Mouse (Mus musculus) right cerebral cortex, adult 2 months (tissue): ENCODE results near the gene Foxk1.

Source experiments
- DNase-seq, 2 experiments: peaks; one replicate each; pipeline ENCODE4 v3.0.0; 2021 to 2022; ENCODE audit warnings: low spot score in 2 of 2

The Foxk1 gene

DNA sequence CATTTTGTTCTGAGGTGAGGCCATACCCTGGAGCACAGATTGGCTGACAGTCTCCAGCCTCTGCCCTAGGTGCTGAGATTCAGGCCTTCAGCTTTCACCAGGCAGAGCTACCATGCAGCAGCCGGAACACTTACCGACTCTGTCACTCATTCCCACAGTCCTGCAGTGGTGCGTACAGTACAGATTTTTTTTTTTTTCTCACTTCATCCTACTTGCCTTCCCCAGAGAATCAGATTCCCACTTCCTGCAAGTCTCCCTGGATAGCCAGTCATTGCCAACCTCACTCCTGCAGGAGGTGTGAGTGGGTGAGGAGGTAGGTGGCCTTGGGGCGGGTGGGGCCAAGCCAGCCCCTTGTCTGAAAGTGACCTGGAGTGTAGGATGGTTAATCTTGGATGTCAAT lies 19.0 kb downstream of the Foxk1 start:
- DNase-seq, result no peak

DNA sequence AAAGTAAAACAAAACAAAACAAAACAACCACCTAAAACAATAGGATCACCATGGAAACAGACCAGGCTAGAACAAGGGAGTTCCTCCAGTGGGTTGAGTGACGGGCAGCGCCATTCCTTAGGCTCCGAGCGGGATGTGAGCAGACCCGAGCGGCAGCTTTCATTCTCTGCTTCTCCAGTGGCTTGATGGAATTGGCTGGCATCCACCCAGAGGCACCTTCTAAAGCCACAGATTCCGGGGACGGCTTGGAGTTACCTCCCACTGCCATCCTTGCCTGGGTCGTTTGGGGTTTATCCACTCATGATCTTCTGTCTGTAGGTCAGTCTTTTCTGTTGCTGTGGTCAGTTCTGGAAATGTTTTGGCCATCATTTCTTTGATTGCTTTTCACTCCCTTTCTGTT lies 19.6 kb downstream of the Foxk1 start:
- DNase-seq, result no peak

DNA sequence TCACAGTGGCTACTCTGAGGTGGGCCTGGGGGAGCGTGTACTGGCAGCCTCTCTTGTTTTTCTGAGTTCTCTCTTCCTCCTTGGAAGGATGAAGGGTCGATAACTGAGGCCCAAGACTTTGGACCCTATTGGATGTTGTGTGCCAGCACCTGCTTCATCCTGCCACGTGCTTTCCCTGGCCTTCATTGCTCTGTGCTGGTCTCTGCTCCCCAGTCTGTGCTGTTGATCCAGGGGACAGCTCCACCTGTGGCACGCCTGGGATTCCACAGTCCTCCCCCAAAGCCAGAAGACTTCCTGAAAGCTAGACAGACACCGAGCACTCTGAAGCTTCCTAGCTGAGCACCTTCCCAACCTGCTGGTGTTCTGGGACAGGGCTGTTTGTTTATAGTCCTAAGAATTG lies 20.6 kb downstream of the Foxk1 start:
- no peak for DNase-seq

DNA sequence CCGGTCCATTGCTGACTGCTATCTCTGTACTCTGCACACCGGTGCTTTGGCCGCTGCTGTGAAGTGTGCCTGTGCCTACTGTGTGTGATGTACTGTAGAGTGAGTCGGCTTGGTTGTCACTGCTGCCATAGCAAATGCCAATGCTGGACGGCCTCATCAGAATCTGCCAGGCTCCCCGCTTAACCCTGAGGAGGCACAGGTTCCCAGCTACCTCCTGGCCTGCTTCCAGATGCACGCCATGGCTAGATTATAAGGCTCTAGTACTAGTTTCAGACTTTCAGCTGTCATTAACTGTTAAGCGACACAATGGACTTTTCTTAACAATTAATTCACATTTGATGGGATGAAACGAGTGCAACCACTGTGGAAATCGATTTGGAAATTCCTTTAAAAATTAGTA lies 21.8 kb downstream of the Foxk1 start:
- no peak for DNase-seq

DNA sequence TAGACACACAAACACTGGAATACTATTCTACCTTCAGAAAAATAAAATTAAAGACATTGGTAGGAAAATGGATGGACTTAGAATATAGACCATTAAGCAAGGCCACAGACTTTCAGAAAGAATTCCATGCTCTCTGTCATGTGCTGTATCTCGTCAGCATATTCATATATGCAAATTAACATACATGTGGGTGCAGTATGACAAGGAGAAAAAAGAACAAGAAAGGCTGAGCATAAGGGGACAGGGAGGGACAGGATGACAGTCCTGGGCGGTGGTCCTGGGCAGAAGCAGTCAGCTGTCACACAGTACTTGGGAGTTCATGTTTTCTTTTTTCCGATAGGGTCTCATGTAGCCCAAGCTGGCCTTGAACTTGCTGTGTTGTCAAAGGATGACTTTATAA lies 22.4 kb downstream of the Foxk1 start:
- DNase-seq, result no peak

DNA sequence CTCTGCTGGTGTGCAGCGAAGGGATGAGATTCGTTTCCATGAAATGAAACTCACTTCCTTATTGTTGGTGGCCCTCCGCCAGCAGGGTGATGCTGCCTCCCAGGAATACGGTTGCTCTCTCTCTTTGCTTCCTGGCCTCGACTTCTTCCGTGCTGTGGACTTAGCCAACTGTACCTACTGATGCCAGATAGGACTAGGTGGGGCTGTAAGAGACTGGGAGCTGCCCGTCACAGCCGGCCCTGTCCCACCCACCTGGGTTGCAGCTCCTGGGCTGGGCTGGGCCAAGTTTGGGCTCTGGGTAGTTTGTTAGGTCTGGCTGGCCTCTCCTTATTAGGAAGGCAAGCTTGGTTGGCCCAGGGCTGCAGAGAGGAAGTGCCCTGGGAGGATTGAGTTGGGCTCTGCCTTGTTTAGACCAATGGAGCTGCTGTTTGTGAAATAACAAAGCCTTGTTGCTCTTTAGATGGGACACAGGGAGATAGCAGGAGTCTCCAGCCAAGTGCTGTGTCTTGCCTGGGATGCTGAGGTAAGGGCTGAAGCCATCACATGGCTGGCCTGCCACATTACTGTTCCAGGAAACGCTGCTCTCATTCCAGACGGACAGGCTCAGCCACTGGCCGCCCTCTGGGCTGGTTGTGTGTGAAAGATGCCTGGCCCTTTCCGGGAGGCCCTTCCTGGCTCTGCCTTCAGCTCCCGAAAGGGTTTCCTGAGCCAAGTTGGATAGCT lies 23.5 kb downstream of the Foxk1 start:
- DNase-seq, result no peak

DNA sequence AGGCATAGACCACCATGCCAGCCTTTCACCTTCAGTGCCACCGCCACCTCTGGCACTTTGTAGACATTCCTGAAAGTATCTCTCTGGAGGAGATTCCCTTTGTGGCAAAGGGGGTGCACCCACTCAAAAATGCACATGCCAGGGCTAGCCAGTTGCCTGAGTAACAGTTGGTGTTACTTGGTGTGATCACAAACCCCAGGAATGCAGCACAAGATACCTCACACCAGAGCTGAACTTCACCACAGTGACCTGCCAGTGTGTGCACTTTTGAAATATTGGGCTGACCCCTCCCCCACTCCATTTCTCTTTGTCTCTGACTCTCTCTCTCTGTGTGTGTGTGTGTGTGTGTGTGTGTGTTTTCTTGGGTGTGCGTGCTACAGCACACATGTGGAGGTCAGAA lies 25.2 kb downstream of the Foxk1 start:
- DNase-seq, result no peak

DNA sequence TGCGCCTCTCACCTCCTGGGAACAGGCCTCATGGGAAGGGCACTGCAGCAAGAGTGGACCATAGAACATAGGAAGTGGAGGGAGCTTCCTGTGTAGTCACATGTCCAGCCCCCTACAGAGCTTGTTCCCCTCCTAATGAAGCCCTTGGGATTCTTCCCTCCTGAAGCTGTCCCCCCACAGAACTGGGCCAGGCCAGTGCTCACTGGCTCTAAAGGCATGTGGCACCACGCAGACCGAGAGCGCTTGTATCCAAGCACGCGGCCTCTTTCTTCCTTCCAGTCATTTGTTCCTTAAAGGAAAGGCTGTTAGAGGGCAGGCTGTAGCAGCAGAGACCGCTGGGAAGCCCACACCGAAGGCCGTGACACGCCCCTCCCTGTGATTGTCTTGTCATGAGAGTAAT lies 26.6 kb downstream of the Foxk1 start:
- DNase-seq, result no peak

DNA sequence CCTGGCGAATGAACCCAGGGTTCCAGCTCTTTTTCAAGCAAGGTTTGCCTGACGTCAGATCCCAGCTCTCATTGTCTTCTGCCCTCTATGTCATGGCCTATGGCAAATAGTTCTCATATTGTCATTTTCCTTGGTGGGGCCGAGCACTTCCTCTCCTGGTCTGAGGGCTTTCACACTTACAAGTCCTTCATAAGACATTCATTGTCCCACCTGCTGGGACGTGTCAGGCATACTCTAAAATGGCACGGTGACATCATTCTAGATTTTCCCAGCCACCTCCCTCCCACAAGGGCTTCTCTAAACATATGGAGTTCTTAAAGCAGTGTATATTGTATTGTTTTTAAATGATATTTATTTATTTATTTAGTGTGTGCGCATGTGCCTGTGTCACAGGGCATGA lies 27.4 kb downstream of the Foxk1 start:
- no peak for DNase-seq

DNA sequence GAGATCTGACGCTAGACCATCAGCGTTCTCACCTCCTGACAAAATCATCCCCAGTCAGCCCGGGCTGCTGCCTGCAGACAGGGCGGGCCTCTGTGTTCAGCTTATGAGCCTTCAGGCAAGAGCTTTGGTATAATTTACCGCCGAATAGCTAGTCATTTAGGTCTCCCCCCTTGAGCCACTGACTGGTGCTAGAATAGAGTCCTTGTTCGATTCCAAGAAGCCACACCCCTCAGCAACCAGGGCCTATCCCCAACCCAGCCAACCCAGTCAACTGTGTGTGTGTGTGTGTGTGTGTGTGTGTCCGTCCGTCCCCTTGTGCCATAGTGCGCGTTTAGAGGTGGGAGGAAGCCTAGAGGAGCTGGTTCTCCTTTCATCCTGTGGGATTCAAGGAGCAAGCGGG lies 29.7 kb downstream of the Foxk1 start:
- DNase-seq, result no peak

DNA sequence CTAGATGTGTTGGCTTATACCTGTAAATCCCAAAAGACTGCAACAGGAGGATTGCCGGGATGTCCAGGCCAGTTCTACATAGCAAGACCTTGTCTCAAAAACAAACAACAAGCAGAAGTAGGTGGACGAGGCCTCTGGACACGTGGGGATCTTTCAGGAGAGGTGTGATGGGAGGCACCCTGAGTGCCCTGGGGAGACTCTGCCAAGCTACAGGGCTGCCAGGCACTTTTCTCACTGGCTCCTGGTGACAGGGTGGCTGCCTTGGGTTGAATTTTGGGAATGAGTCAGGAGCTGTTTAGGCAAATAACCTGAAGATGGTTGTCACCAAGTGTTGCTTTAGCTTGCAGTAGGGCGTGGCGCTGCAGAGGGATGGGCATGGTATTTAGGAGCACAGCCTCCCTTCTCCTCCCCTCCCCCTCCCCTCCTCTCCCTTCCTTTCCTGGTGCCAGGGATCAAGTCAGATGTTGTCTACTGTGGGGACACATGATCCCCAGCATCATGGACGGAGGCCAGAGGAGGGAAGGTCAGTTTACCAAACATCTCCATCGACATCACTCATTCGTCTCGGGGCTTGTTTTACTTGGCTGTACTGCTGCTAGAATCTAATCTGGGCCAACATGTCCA lies 30.6 kb downstream of the Foxk1 start:
- DNase-seq, result no peak

DNA sequence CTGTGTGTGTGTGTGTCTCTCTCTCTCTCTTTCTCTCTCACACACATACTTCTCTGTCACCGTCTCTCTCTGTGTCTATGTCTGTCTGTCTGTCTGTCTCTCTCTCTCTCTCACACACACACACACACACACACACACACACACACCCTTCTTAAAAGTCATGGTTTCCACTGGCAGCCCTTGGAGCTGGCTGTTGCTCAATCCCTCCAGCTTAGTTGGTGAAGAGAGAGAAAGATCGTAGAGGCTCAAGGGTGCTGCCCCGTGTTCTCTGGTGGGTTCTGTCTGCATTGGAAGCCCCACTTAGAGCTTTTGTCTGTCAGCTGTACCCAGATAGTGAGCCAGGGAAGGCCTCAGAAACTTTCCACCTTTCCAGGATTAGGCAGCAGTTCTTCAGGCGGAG lies 31.4 kb downstream of the Foxk1 start:
- no peak for DNase-seq

DNA sequence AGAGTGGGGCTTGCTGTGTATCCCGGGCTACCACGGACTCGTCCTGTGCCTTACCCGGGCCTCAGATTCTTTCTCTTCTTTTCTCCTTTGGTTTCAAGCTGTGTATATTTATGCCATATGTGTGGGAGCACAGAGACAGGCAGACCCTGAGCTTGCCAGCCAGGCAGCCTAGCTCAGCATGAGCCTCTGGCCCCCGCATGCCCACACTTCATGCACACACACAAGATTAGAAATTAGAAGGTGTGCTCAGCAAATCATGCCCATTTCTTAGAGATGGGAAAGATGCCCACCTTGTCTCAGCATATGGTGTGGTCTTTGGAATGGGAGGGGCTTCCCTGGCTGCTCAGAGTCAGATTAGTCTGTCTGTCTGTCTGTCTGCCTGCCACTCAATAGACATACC lies 32.8 kb downstream of the Foxk1 start:
- DNase-seq, result peak; percentile 73 to 77

DNA sequence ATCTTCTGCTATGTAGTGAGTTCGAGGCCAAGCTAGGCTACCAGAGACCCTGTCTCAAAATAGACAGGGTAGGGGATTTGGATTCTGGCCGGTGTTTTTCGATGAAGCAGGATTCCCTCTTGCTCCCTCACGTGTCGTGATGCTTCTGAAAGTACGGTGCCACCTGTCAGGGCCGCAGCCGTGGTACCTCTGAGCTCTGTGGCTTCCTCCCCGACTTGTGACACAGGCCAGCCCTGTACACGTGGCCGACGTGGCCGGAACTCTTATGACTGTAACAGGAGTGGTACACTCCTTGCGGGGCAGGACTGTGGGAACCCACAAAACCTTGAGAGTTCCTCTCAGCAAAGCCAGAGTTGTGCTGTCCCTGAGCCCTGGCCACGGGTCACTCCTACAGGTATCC lies 34.4 kb downstream of the Foxk1 start:
- no peak for DNase-seq

DNA sequence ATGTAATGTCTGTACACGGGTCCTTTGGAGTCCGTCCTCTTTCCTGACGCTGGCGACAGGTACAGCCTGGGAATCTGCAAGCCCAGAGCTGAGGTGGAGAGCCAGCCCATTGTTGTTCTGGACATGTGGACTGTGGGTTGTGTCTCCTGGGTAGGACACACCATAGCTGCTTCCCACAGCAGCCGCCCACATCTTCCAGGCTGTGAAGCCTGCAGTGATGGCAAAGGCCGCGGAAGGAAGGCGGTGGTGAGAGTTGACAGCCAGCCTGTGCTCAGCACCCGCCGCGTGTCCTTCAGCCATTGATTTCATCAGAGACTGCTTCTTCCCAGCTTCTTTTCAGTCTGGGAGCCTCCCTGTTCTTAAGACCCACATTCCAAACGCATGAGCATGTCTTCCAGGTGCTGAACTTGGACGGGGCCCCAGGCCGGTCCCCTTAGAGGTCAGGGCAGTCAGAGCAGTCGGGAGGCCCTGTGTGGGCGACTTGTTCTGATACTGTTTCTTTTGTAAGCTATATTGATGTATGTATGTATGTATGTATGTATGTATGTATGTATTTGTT lies 37.2 kb downstream of the Foxk1 start:
- DNase-seq, result peak; percentile 64 to 74

DNA sequence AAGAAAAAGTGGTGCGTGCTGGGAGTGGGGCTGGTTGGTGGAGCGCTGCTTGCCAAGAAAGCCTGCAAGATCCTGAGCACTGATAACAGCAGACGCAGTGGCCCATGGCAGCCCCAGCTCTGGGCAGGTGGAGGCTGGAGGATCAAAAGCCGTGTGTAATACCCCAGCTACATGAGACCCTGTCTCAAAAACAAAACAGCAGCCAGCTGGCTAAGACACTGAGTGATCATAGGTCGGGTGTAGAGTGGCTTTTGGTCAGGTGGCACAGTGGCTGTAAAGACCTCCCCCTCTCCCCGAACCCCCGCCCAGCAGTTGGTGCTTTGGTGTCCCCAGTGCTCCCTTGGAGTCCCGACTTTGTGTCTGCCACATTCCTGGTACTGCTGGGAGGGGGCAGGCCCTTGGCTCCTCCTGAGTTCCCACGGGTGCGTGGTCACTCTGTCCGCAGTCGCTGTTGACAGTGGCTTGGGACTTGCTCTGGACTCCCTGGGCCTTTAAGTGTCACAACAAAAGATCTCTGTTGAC lies 38.7 kb downstream of the Foxk1 start:
- no peak for DNase-seq

DNA sequence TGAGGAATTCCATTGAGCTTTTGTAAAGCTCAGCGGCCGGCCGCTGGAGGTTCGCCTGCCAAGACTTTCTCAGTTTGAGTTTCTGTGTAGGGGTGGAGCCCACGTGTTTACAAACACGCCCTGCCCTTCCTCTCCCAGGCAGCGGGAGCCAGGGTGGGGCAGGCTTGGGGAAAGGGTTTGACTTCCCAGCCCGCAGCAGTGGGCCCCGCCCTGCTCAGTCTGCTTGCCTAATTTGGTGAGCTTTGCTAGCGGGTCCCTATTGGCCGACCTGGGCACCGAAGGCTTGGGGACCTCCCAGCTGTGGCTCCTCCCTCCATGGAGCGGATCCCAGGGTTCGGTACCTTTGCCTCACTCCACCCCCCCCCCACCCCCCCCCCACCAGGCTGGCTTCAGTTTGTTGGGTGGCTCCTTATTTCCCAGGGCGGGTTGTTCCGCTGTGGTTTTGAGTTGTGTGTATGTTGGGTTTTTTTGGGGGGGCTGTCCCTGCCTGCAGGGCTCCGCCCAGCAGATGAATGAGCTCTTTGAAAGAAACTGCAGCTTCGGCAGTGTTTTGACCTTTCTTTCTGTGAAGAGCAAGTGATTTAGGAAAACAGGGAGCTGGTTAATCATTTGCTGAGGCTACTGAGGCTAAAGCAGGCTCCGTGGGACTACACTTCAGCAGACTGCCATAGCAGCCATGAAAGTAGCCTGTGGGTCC lies 39.3 kb downstream of the Foxk1 start:
- DNase-seq, result peak in 1 of 2 experiments; percentile 47

DNA sequence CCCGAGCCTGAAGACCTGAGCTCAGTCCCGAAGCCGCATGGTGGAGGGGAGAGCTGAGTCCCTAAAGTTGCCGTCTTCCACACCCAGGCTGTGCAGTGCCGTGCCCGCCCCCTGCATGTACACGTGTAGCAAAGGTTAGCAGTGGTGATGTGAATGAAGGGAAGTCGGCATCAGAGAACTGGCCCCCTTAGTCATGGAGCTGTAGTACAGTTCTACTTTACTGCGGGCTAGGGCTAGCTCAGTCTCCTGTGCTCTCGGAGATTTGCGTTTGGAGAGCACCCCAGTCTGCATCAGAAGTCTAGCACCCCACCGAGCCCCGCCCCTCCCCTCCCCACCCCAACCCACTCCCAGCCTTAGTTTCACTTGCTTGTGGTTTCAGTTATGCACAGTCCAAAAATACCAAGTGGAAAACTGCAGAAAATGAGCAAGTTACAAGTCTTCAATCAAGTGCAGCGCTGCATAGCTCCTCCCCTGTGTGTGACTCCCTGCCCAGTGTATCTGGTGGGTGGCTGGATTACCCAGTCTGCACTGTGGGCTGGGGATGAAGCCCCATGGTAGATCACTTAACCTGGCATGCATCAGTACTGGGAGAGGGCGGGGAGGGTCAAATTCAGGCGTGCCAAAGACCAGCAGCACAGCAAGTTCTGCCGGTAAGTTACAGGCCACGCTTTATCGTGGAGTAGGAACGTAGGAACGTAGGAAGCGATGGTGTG lies 40.2 kb downstream of the Foxk1 start:
- no peak for DNase-seq

DNA sequence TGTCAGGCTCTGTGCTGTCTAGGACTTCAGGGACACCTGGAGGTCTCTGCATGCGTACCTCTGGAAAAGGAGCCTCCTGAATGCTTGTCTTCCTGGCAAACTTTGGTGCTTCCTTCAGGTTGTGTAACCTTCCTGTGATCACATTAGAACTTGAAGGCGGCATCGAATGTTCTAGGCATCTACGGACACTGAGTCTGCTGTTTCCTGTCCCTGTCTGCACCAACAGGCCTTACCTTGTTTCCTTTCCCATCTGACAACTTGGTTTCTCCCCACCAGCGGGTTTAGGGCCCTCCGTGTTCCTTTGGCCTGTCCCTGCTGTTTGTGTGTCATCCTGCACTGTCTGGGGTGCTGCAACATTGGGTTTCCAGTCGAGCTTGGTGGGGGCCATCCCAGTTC lies 40.7 kb downstream of the Foxk1 start:
- DNase-seq, result no peak

DNA sequence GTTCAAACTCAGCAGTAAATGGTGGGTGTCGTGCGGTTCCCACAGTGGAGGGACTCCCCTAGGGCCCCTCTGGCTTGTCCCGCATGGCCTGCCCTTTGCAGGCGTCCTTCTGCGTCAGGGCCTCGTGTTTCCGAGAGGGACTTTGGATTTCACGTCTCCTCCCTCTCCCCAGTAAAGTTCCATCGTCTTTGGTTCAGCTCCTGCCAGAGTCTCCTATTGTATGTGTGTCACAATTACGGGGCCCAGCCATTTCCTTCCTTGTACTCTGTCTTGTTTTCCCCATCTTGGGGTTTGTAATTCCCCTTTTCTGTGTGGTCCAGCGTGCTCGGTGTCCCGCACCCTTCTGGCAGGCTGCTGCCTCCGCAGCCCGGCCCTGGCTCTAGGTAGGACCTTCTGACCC lies 42.2 kb downstream of the Foxk1 start:
- no peak for DNase-seq

DNA sequence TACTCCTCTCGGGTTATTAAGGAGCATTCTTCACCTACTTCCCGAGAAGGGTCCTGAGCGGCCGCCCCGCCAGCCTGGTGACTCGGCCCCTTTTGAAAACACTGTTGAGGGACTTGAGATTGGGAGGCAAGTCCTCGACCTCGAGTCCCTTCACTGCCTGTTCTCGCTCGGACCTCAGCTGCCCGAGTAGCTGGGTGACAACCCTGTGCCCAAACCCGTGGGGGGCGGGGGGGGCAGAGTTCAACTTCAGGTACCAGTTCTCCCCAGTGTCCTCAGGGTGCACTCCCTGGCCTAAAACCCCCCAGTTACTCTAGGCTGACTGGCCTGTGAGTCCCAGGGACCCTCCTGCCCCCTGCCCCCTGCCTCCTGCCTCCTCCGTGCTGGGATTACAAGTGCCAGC lies 42.7 kb downstream of the Foxk1 start:
- DNase-seq, result no peak
